Comparison of ENCODE assay signal across 7 mouse cellular contexts in the genomic region with DNA sequence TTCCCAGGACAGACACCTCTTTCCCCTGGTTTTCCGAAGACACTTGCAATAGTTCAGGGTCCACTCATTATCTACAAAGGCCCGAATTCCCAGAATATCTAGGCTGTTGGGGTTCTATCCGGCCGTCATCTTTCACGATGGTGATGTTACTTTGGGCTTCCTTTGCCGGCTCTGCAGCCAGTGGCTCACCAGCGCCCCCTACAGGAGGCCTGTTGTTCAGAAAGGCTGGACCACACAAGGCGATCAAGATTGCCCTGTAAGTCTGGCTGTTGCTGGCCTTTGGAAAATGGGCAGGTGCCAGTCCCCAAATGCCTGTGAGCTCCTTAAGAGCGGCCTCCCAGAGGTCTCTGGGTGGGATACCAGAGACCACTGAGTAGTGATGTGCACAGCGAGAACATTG. TPM values are rescaled to one million over a fixed set of nuclear protein-coding genes. Genes with fewer than 3 reads are reported as not detected.
DNase-seq lines count a peak whose midpoint lies in the region; ATAC-seq lines count a peak whose summit lies in the region.

No protein-coding gene starts in this region.

- H3K36me3 ChIP-seq in midbrain, embryonic 12.5 days = no peaks in the 10 kb centered on the region

- peaks cover 8% of the 10 kb centered on the region; the same call in 1 of the 2 replicates for H3K4me1 ChIP-seq in midbrain, embryonic 12.5 days

- H3K9me3 ChIP-seq in midbrain, embryonic 12.5 days = no peaks in the 10 kb centered on the region

- DNase-seq in adrenal gland, adult 18-20 months (ENCODE audit: low spot score in 2 of 2) = peak; percentile 78 to 82
- peak; percentile 85 to 91 for DNase-seq in cerebellum, postnatal 4 days (ENCODE audit: low spot score in 2 of 2)
- DNase-seq in gastrocnemius, adult 8-10 months (ENCODE audit: low spot score in 2 of 2) = peak; percentile 44 to 60
- peak; percentile 77 for DNase-seq in induced T-regulatory cell, adult 2 months (ENCODE audit: low read depth)
- DNase-seq in left cerebral cortex, postnatal 36 days (ENCODE audit: low spot score in 2 of 2) = peak; percentile 67 to 80
- peak; percentile 40 for DNase-seq in skeletal muscle tissue, adult 2 months (ENCODE audit: low read depth, low spot score)

- peak overlapping the region; percentile 24; the same call in 1 of the 2 replicates for H3K4me3 ChIP-seq in midbrain, embryonic 12.5 days

- WGBS in midbrain, embryonic 12.5 days = 11% methylated on average over 10 of the region's 10 CpGs

- ATAC-seq in midbrain, embryonic 12.5 days (ENCODE audit: low FRiP score, low read depth) = peak; percentile 68

- intact Hi-C loops in left cerebral cortex, postnatal 36 days (cut with DNase I) = loop anchor here (2.0 to 5.0 kb wide), 2 partner anchors 42 to 262 kb away; a partner anchor contains a TSS

- H3K27me3 ChIP-seq in midbrain, embryonic 12.5 days = peaks cover 20% of the 10 kb centered on the region

- H3K27ac ChIP-seq in midbrain, embryonic 12.5 days (replicated peaks) = no peak overlapping the region

- H3K4me2 ChIP-seq in midbrain, embryonic 12.5 days (replicated peaks) = peak overlapping the region; percentile 58

- H3K9ac ChIP-seq in midbrain, embryonic 12.5 days (replicated peaks) = peak overlapping the region; percentile 37; the same call in 1 of the 2 replicates

RNA-seq across cellular contexts. Expression of a gene that starts 41.3 kb away (rescaled TPM):
- total RNA-seq in adrenal gland, adult 18-20 months (2021) = 1 to 10 TPM; 2.9 to 4.1 TPM
- under 1 TPM; 0.40 to 0.92 (median 0.44) TPM for total RNA-seq in gastrocnemius, adult 8-10 months (2022)
- 10 to 100 TPM; 18.2 to 20.3 TPM for total RNA-seq in left cerebral cortex, postnatal 36 days (2021)
- 7.9 and 8.1 TPM in 2 replicates for polyA plus RNA-seq in midbrain, embryonic 12.5 days (2016; fragmentation: Nextera tagmentation; extraction: Ambion mirVana)

RNA-seq across cellular contexts. Expression of a gene that starts 42.4 kb away (rescaled TPM):
- 1 to 10 TPM; 4.6 to 5.5 TPM for total RNA-seq in adrenal gland, adult 18-20 months (2021)
- total RNA-seq in gastrocnemius, adult 8-10 months (2022) = 1 to 10 TPM in 1 of 4 experiments, under 1 TPM in 3; 0.63 to 1.2 (median 0.85) TPM
- total RNA-seq in left cerebral cortex, postnatal 36 days (2021) = 100 to 1,000 TPM; 380 to 388 TPM
- 19.7 and 24.5 TPM in 2 replicates for polyA plus RNA-seq in midbrain, embryonic 12.5 days (2016; fragmentation: Nextera tagmentation; extraction: Ambion mirVana)

Comparison
In these comparisons a context has a peak if more than half of its experiments do, and no peak if none do; other contexts are left out.
1. RNA of a gene that starts 42.4 kb away (total RNA-seq): 380 to 388 TPM in left cerebral cortex, postnatal 36 days; 4.6 to 5.5 TPM in adrenal gland, adult 18-20 months and 0.63 to 1.2 TPM in gastrocnemius, adult 8-10 months; every median in the first group is over 10 times any median in the second.
2. Peak in every context shown above with its lines, with median percentiles within 50 percentile points of each other: DNase-seq.